Mouse (Mus musculus): ENCODE measurements at regions not wholly inside any gene's neighbourhood (a gene's known extent, or its start where the extent isn't known, plus 50 kb on each side); places are given as distances from the start of the nearest gene placed in this dataset.
"Not testable (repeated sequence)": the region's sequence is repeated elsewhere in the genome, so short reads cannot be mapped to it uniquely, and the experiment has no call there.

- no peak for DNase-seq
These were observed 215.9 kb downstream of the Samd5 start for GRCm38 (mm10) chr10:9459145-9459544.

- DNase-seq = no peak
These were observed 216.5 kb downstream of the Samd5 start for GRCm38 (mm10) chr10:9458466-9458865.

GRCm38 (mm10) chr10:9457222-9457621 lies 217.8 kb downstream of the Samd5 start:
- DNase-seq = no peak

GRCm38 (mm10) chr10:9439072-9439471 lies 235.9 kb downstream of the Samd5 start:
- DNase-seq = no peak

- no peak for DNase-seq
These were observed 236.6 kb downstream of the Samd5 start for GRCm38 (mm10) chr10:9438366-9438765.

- DNase-seq = no peak
These were observed 245.9 kb downstream of the Samd5 start for GRCm38 (mm10) chr10:9429085-9429484.

- no peak for DNase-seq
These were observed 254.3 kb downstream of the Samd5 start for GRCm38 (mm10) chr10:9420741-9421140.

GRCm38 (mm10) chr10:9416685-9417084 lies 258.3 kb downstream of the Samd5 start:
- no peak for DNase-seq

- no peak for DNase-seq
These were observed 268.9 kb downstream of the Samd5 start for GRCm38 (mm10) chr10:9406101-9406500.

- no peak for DNase-seq
These were observed 269.6 kb downstream of the Samd5 start for GRCm38 (mm10) chr10:9405417-9405816.

GRCm38 (mm10) chr10:9404963-9405362 lies 270.0 kb downstream of the Samd5 start:
- DNase-seq = no peak

GRCm38 (mm10) chr10:9400911-9401617 lies 273.9 kb downstream of the Samd5 start:
- DNase-seq = no peak

GRCm38 (mm10) chr10:9377440-9378101 lies 297.4 kb downstream of the Samd5 start:
- DNase-seq = no peak

GRCm38 (mm10) chr10:9362306-9362865 lies 312.6 kb downstream of the Samd5 start:
- no peak for DNase-seq

- no peak for DNase-seq
These were observed 336.7 kb downstream of the Samd5 start for GRCm38 (mm10) chr10:9338207-9338801.

GRCm38 (mm10) chr10:9334245-9334845 lies 340.7 kb downstream of the Samd5 start:
- no peak for DNase-seq

- DNase-seq = no peak
These were observed 343.3 kb downstream of the Samd5 start for GRCm38 (mm10) chr10:9331694-9332093.

- DNase-seq = no peak
These were observed 346.7 kb downstream of the Samd5 start for GRCm38 (mm10) chr10:9328324-9328723.

GRCm38 (mm10) chr10:9327881-9328280 lies 347.1 kb downstream of the Samd5 start:
- not testable (repeated sequence) for DNase-seq

GRCm38 (mm10) chr10:9312326-9312725 lies 362.7 kb downstream of the Samd5 start:
- DNase-seq = no peak

GRCm38 (mm10) chr10:9310346-9310745 lies 364.7 kb downstream of the Samd5 start:
- DNase-seq = no peak

GRCm38 (mm10) chr10:9296055-9296454 lies 379.0 kb downstream of the Samd5 start:
- DNase-seq = no peak

- no peak for DNase-seq
These were observed 379.7 kb downstream of the Samd5 start for GRCm38 (mm10) chr10:9295269-9295668.

Data from thymus, postnatal 25 days (tissue).